ENCODE assay signal across 8 mouse cellular contexts in the genomic region with DNA sequence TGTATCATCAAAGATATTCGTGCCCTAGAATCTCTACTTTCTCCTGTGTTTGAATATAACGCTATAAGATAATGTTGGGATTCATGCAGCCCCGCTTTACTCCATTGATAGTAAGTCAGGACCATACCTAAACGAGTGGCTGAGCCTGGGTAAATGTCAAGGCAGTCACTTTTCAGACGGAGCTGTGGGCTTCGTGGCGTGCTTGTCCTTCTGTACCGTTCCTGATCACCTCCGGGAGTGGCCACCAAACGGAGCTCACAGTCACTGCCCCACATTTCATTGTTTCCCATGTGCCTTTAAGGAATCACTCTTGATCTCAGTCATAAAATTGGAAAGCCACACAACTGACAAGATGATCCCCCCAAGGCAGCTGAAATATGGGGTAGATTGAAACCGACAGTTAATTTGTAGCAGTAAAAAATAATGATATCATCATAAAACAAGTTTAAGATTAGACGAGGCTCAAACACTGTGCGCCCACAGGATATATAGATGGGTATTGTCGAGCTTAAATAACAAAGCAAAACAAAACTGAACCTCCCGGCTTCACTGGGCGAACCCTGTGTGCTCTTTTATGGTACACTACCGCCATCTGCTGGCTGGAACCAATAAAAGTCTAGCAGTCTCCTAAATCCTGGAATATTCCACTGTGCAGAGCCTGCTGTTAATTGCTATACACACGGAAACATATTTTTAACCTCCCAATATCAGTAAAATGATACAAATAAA. TPM values are rescaled to one million over a fixed set of nuclear protein-coding genes. Genes with fewer than 3 reads are reported as not detected.
A peak's percentile ranks its signal among the peaks of the same experiment; 100 is the strongest.
DNase-seq lines count a peak whose midpoint lies in the region; ATAC-seq and TF ChIP-seq lines count a peak whose summit lies in the region.

No protein-coding gene starts in this region.

- no peak overlapping the region for H3K9ac ChIP-seq in MEL (ENCODE audit: control insufficient read depth, low read depth, low read length, poor library complexity, severe bottlenecking)
- peak overlapping the region; percentile 33 for H3K9ac ChIP-seq in lung, embryonic 15.5 days

- TF ChIP-seq CTCF in MEL (IDR thresholded peaks at IDR 0.05 in 2 of 3, conservative IDR thresholded peaks at IDR 0.05 in 1 of 3; ENCODE audit: control insufficient read depth in 1 of 3, insufficient read depth in 1 of 3, low read depth in 2 of 3, low read length in 3 of 3, poor library complexity in 1 of 3, severe bottlenecking in 1 of 3), result peak; percentile 43 to 74 (median 63); a peak in 5 of 6 replicates

- no peaks in the 10 kb centered on the region for H3K36me3 ChIP-seq in MEL (ENCODE audit: control insufficient read depth in 1 of 2, insufficient read depth in 2 of 2, low read length in 2 of 2)
- H3K36me3 ChIP-seq in hindbrain, embryonic 10.5 days, result no peaks in the 10 kb centered on the region
- H3K36me3 ChIP-seq in lung, embryonic 15.5 days, result no peaks in the 10 kb centered on the region

- no peak overlapping the region for H3K27ac ChIP-seq in MEL (ENCODE audit: control insufficient read depth, low read depth, low read length)
- peak overlapping the region; percentile 77 for H3K27ac ChIP-seq in hindbrain, embryonic 10.5 days
- peak overlapping the region; percentile 51 for H3K27ac ChIP-seq in lung, embryonic 15.5 days

- H3K9me3 ChIP-seq in MEL (replicated peaks; ENCODE audit: insufficient read depth, low read length), result no peaks in the 10 kb centered on the region
- no peaks in the 10 kb centered on the region for H3K9me3 ChIP-seq in hindbrain, embryonic 10.5 days
- H3K9me3 ChIP-seq in lung, embryonic 15.5 days, result no peaks in the 10 kb centered on the region

- no peak for TF ChIP-seq POLR2A in MEL (IDR thresholded peaks at IDR 0.05; ENCODE audit: control insufficient read depth in 1 of 2, insufficient read depth in 1 of 2, low read depth in 1 of 2, low read length in 2 of 2, poor library complexity in 1 of 2)

- ATAC-seq in frontal cortex, adult (ENCODE audit: low TSS enrichment), result peak; percentile 81
- ATAC-seq in lung, embryonic 15.5 days (ENCODE audit: borderline replicate concordance, extremely low read depth, low FRiP score, low TSS enrichment), result peak; percentile 84

- TF ChIP-seq RAD21 in MEL (IDR thresholded peaks at IDR 0.05; ENCODE audit: low read depth, low read length), result peak; percentile 83

- TF ChIP-seq EP300 in MEL (IDR thresholded peaks at IDR 0.05; ENCODE audit: low read depth in 1 of 2, low read length in 2 of 2), result no peak

- H3K4me2 ChIP-seq in lung, embryonic 15.5 days, result peak overlapping the region; percentile 61

- DNase-seq in MEL (ENCODE audit: low read depth, low spot score), result peak; percentile 60
- peak; percentile 89 to 94 for DNase-seq in cerebellum, adult 18-20 months
- DNase-seq in hindbrain, embryonic 10.5 days (ENCODE audit: low spot score), result peak; percentile 85
- DNase-seq in layer of hippocampus, adult 9-10 months (ENCODE audit: low spot score), result peak; percentile 88
- peak; percentile 62 for DNase-seq in ovary, postnatal 10 days (ENCODE audit: low spot score)
- DNase-seq in thymus, postnatal 14 days, result peak; percentile 75

- WGBS in hindbrain, embryonic 10.5 days, result 28% methylated on average over 18 of the region's 18 CpGs
- WGBS in lung, embryonic 15.5 days, result 4% methylated on average over 18 of the region's 18 CpGs

- H3K4me3 ChIP-seq in MEL (ENCODE audit: control insufficient read depth in 1 of 2, insufficient read depth in 1 of 2, low read depth in 2 of 2, low read length in 2 of 2), result no peak overlapping the region
- peak overlapping the region; percentile 39 for H3K4me3 ChIP-seq in hindbrain, embryonic 10.5 days
- peak overlapping the region; percentile 37 for H3K4me3 ChIP-seq in lung, embryonic 15.5 days

- H3K4me1 ChIP-seq in MEL (ENCODE audit: control insufficient read depth in 1 of 2, insufficient read depth in 2 of 2, low read length in 2 of 2), result no peaks in the 10 kb centered on the region
- H3K4me1 ChIP-seq in hindbrain, embryonic 10.5 days (replicated peaks), result peaks cover 9% of the 10 kb centered on the region; the same call in 1 of the 2 replicates
- H3K4me1 ChIP-seq in lung, embryonic 15.5 days, result peaks cover 13% of the 10 kb centered on the region

- H3K79me2 ChIP-seq in MEL (ENCODE audit: control insufficient read depth, insufficient read depth, low read length, poor library complexity), result no peaks in the 10 kb centered on the region

- no peaks in the 10 kb centered on the region for H3K27me3 ChIP-seq in MEL (ENCODE audit: control insufficient read depth in 1 of 2, insufficient read depth in 2 of 2, low read length in 2 of 2)
- no peaks in the 10 kb centered on the region for H3K27me3 ChIP-seq in hindbrain, embryonic 10.5 days (ENCODE audit: insufficient read depth, poor library complexity, severe bottlenecking)
- no peaks in the 10 kb centered on the region for H3K27me3 ChIP-seq in lung, embryonic 15.5 days

TF ChIP-seq in MEL, 35 proteins besides CTCF, POLR2A, EP300 and RAD21:
- TF ChIP-seq ZC3H11A (IDR thresholded peaks at IDR 0.05; ENCODE audit: low read depth, low read length), result peak; percentile 68
- TF ChIP-seq MAFK (IDR thresholded peaks at IDR 0.05; ENCODE audit: borderline replicate concordance, low read depth, low read length), result no peak
- no peak for TF ChIP-seq E2F4 (IDR thresholded peaks at IDR 0.05; ENCODE audit: borderline replicate concordance, low read depth, low read length)
- peak; percentile 77 for TF ChIP-seq SMC3 (IDR thresholded peaks at IDR 0.05; ENCODE audit: low read depth, low read length)
- no peak for TF ChIP-seq USF2 (IDR thresholded peaks at IDR 0.05; ENCODE audit: borderline replicate concordance in 1 of 2, insufficient read depth in 1 of 2, low read depth in 1 of 2, low read length in 2 of 2)
- TF ChIP-seq MXI1 (IDR thresholded peaks at IDR 0.05; ENCODE audit: low read depth, low read length), result no peak
- TF ChIP-seq POLR2AphosphoS2 (IDR thresholded peaks at IDR 0.05; ENCODE audit: low read length), result no peak
- no peak for TF ChIP-seq ELF1 (IDR thresholded peaks at IDR 0.05; ENCODE audit: low read depth, low read length)
- TF ChIP-seq NELFE (IDR thresholded peaks at IDR 0.05; ENCODE audit: low read depth, low read length), result no peak

RNA-seq across cellular contexts. Expression of a gene that starts 44.8 kb away (rescaled TPM):
- not detected in 2 replicates for total RNA-seq in MEL (2012; rRNA removed)
- not detected for polyA plus RNA-seq in MEL (2012; ENCODE audit: insufficient read depth in 1 of 2, insufficient read length in 2 of 2, low read depth in 1 of 2, low replicate concordance in 2 of 2, missing spikeins in 1 of 2)
- 2.5 and 3.5 TPM in 2 replicates for polyA plus RNA-seq in hindbrain, embryonic 10.5 days (2016; fragmentation: Nextera tagmentation; extraction: Ambion mirVana)
- polyA plus RNA-seq in lung, embryonic 15.5 days (2015; fragmentation: Nextera tagmentation; extraction: Ambion mirVana), result 144 and 152 TPM in 2 replicates

Comparison
In these comparisons a context has a peak if more than half of its experiments do, and no peak if none do; other contexts are left out.
1. H3K4me3 ChIP-seq: peak in hindbrain, embryonic 10.5 days (single experiment) and lung, embryonic 15.5 days (single experiment); none in MEL (0 of 2).
2. RNA of a gene that starts 44.8 kb away (polyA plus RNA-seq): 144 to 152 TPM in lung, embryonic 15.5 days; 2.5 to 3.5 TPM in hindbrain, embryonic 10.5 days and not detected in MEL; every median in the first group is over 10 times any median in the second.
3. Peak in every context shown above with its lines, with median percentiles within 50 percentile points of each other: DNase-seq.